Mouse (Mus musculus) common myeloid progenitor, adult 5-6 weeks (primary cell): Measurements from ENCODE around the gene 9430097D07Rik. TPM values are rescaled to one million over a fixed set of nuclear protein-coding genes. Genes with fewer than 3 reads are reported as not detected.

ENCODE experiments used
- ATAC-seq: replicated peaks from 2 replicates; pipeline ENCODE4 v1.8.0; 2016; ENCODE audit warnings: low read depth, mild to moderate bottlenecking, moderate TSS enrichment, inconsistent platforms; ENCODE audit not compliant: poor library complexity, severe bottlenecking
- total RNA-seq: library from RNA; stranded (forward); fragments of 200-1000, 187-1606 nt; gene quantifications from 2 replicates; pipeline ENCODE4 v1.2.3, GENCODE M21; 2017

The 9430097D07Rik gene
- total RNA-seq, 1 experiment from 2014 or later: not detected

GRCm38 (mm10) chr2:32537360-32537905 is 38.1 kb downstream of the 9430097D07Rik start:
- ATAC-seq: no peak

- ATAC-seq: peak; percentile 12; the same call in 1 of the 2 replicates
Measured at GRCm38 (mm10) chr2:32536634-32537359, 38.7 kb downstream of the 9430097D07Rik start.

GRCm38 (mm10) chr2:32536086-32536633 is 39.3 kb downstream of the 9430097D07Rik start:
- no peak for ATAC-seq

DNA sequence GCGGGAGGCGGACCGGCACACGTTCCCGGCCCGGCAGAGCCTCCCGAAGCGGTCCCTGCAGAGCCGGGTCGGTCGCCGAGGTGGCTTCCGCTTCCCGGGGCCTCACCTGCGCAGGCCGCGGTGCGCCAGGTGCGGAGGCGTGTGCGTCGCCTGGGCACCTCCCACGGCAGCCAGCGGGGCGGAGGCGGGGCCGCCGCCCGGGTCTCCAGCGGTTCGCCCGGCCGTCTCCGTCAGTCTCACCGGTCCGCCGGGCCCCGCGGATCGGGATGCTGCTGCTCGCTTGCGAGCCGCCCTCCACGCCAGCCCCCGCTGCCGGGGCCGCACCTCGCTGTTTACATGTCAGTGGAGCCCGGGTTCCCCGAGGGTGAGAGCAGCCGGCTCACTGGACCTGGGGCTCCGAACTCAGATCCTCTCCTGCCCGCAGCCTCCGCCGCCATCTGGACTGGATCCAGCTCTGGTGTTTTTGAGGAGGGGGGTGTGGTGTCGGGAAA is 39.9 kb downstream of the 9430097D07Rik start:
- ATAC-seq: no peak

- ATAC-seq: peak; percentile 86
Measured at GRCm38 (mm10) chr2:32534733-32535471, 40.6 kb downstream of the 9430097D07Rik start, which contains the start of gene Fam102a. Gene Fam102a, plus strand, starts transcription at chr2:32535332.

DNA sequence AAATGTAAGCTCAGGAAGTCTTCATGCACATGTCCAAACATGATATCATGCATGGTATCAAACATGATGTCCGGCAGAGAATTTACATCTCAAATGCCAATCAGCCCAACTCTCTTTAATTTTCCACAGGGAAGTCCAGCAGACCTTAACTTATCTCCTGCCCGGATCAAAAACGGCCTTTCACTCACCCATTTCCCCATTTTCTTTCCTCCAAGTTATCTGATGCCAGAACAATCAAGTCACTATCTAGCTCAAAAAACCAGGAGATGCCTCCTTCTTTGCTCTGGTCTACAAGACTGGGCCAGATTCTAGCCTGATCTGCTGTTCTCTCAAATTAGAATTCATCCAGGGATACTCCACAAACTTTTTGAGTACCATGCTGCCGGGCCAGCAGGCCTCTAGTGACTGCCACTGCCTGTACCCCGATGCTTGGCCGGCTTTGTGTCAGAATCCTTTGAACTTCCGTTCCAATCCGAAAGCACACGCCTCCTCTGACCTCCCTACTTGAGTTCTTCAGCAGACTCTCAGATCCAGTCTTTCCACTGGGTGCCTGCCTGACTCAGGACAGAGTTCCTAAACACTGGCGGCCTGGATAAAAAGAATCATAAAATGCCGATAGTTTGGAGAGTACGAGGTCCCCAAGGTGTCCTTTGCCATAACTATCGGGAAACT is 41.3 kb downstream of the 9430097D07Rik start:
- peak; percentile 24 for ATAC-seq

DNA sequence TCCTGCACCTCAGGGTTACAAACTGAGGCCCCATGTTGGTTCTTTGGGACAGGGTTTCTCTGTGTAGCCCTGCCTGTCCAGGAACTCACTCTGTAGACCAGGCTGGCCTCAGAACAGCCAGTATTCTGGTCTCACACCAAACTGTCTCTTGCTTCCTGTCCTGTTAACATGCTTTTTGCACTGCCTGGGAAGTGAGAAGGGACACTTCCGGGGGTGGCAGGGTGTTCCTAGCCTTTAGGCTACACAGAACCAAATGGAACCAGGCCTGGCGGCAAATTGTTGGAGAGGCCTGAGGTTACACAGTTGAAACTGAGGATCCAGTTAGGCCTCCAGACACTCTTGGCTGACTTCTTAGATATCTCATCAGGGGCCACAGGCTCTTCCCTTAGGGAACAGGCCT is 42.3 kb downstream of the 9430097D07Rik start:
- no peak for ATAC-seq

DNA sequence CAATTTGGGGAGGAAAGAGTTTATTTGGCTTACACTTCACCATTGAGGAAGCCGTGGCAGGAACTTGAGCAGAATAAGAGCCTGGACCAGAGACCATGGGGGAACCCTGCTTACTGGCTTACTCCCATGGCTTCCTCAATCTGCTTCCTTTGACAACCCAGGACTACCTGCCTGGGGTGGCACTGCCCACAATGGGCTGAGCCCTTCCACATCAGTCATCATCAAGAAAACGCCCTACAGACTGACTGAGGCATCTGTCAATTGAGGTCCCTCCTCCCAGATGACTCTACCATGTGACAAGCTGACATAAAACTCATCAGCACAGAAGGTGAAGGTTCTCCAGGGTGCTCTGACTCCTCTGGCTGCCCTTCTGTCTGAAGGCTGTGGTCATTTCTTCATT is 45.0 kb downstream of the 9430097D07Rik start:
- ATAC-seq: peak; percentile 28; the same call in 1 of the 2 replicates

- ATAC-seq: no peak
Measured at GRCm38 (mm10) chr2:32528326-32528725, 47.2 kb downstream of the 9430097D07Rik start.

- ATAC-seq: no peak
Measured at GRCm38 (mm10) chr2:32527468-32527966, 48.0 kb downstream of the 9430097D07Rik start.

DNA sequence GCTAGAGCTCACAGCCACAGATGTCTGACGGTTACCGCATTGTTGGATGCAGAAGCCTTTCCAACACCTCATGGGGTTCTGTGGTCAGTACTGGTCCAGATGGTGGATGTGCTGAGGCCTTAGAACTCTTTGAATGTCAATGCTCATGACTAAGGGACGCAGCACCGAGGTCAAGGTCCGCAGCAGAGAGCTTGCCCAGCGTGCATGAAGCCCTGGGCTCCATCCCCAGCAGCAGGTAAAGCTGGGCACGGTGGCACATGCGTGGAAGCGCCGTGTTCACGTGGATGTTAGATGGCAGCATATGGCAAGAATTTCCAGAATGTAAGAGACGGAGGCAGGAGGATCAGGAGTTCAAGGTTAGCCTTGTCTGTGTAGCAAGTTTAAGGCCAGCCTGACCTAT is 49.7 kb downstream of the 9430097D07Rik start:
- ATAC-seq: no peak

DNA sequence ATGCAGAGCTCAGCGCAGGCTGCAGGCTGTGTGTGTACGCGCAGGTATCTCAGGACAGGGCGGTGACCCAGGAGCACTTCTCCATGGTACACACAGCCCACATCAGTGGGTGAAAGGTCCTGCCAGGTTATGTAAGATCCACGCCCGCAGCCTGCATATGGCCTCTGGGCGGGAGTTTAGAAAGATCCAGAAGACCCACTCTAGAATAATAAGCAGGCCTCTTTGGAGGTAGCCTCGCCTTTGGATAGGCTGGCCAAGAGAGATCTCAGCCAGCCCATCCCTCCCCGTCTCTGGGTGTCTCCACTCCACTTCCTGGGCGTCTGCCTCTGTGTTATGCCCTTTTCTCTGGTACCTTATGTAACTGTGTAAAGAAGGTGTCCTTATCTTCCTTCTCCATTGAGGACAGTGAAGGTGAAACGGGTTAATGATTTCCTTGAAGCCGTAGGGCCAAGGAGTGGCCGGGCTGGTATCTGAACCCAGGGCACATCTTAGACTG is 50.9 kb downstream of the 9430097D07Rik start:
- ATAC-seq: no peak

Other genes with a start within 250 kb of the 9430097D07Rik start
- 64.1 and 76.5 TPM in 2 replicates for gene Ciz1, start 223.4 kb downstream of the 9430097D07Rik start, total RNA-seq
- gene Dnm1, start 222.3 kb downstream of the 9430097D07Rik start, total RNA-seq: not detected in 2 replicates
- 2.1 and 6.5 TPM in 2 replicates for gene 1110008P14Rik, start 193.7 kb downstream of the 9430097D07Rik start, total RNA-seq
- gene Lcn2, start 187.4 kb downstream of the 9430097D07Rik start, total RNA-seq: 17.2 and 22.0 TPM in 2 replicates
- 7.1 and 8.6 TPM in 2 replicates for gene Ptges2, start 179.8 kb downstream of the 9430097D07Rik start, total RNA-seq
- 2.8 and 3.3 TPM in 2 replicates for gene Naif1, start 125.2 kb downstream of the 9430097D07Rik start, total RNA-seq
- 7.9 and 12.7 TPM in 2 replicates for gene Slc25a25, start 124.2 kb downstream of the 9430097D07Rik start, total RNA-seq
- gene Fam102a, start 40.4 kb downstream of the 9430097D07Rik start, total RNA-seq: 3.6 and 3.9 TPM in 2 replicates
- gene Dpm2, start 4.8 kb downstream of the 9430097D07Rik start, total RNA-seq: 37.1 and 40.5 TPM in 2 replicates
- not detected in 2 replicates for gene Pip5kl1, start 887 bp downstream of the 9430097D07Rik start, total RNA-seq
- gene St6galnac4, start 11.4 kb upstream of the 9430097D07Rik start, total RNA-seq: 25.7 and 28.8 TPM in 2 replicates
- gene St6galnac6, start 24.0 kb upstream of the 9430097D07Rik start, total RNA-seq: 12.7 and 22.9 TPM in 2 replicates
- gene Ak1, start 46.1 kb upstream of the 9430097D07Rik start, total RNA-seq: 3.5 TPM in 2 replicates
- 17.8 and 24.0 TPM in 2 replicates for gene Eng, start 70.9 kb upstream of the 9430097D07Rik start, total RNA-seq
- 27.2 and 39.8 TPM in 2 replicates for gene Fpgs, start 128.5 kb upstream of the 9430097D07Rik start, total RNA-seq
- gene Cdk9, start 137.4 kb upstream of the 9430097D07Rik start, total RNA-seq: 48.2 and 61.3 TPM in 2 replicates
- 13.7 and 19.3 TPM in 2 replicates for gene Sh2d3c, start 145.4 kb upstream of the 9430097D07Rik start, total RNA-seq
- gene 6330409D20Rik, start 165.3 kb upstream of the 9430097D07Rik start, total RNA-seq: not detected in 2 replicates
- 19.2 and 19.9 TPM in 2 replicates for gene Tor2a, start 181.6 kb upstream of the 9430097D07Rik start, total RNA-seq
- not detected in 2 replicates for gene Ttc16, start 199.9 kb upstream of the 9430097D07Rik start, total RNA-seq
- gene Ptrh1, start 200.1 kb upstream of the 9430097D07Rik start, total RNA-seq: 1.3 and 4.0 TPM in 2 replicates
- not detected in 2 replicates for gene Cfap157, start 208.7 kb upstream of the 9430097D07Rik start, total RNA-seq